In genomic region chr11:78828386-78828785, GRCm38 (mm10) we compare ENCODE assay signal across 11 mouse cellular contexts. TPM values are rescaled to one million over a fixed set of nuclear protein-coding genes. Genes with fewer than 3 reads are reported as not detected.
DNase-seq lines count a peak whose midpoint lies in the region; ATAC-seq and TF ChIP-seq lines count a peak whose summit lies in the region.
"Had no signal": no experiment of that assay in that cellular context is flagged by ENCODE, and none has a peak within 500 bp of the region (broad histone marks: within the 10 kb centered on the region; RNA-seq: fewer than 3 reads in every experiment).

No protein-coding gene starts in this region.

- TF ChIP-seq POLR2A in lung, adult 2 months (IDR thresholded peaks at IDR 0.05; ENCODE audit: borderline replicate concordance, extremely low read depth, low read depth, low read length), result no peak

- no peaks in the 10 kb centered on the region for H3K9me3 ChIP-seq in forebrain, embryonic 14.5 days (replicated peaks; ENCODE audit: control insufficient read depth, low read length)
- H3K9me3 ChIP-seq in forebrain, embryonic 16.5 days (ENCODE audit: control insufficient read depth, low read length), result no peaks in the 10 kb centered on the region
- no peaks in the 10 kb centered on the region for H3K9me3 ChIP-seq in stomach, postnatal 0 days (ENCODE audit: control insufficient read depth, low read length)
- H3K9me3 ChIP-seq: megakaryocyte, embryonic 14.5 days had no signal

- TF ChIP-seq EP300 in stomach, postnatal 0 days (optimal IDR thresholded peaks at IDR 0.05), result no peak

- WGBS in forebrain, embryonic 14.5 days, result 43% methylated on average over 2 of the region's 2 CpGs
- 41% methylated on average over 2 of the region's 2 CpGs for WGBS in forebrain, embryonic 16.5 days
- WGBS in lung, adult 2 months, result 31% methylated on average over 2 of the region's 2 CpGs
- 43% methylated on average over 2 of the region's 2 CpGs for WGBS in stomach, postnatal 0 days

- no peak overlapping the region for H3K4me2 ChIP-seq in forebrain, embryonic 14.5 days (ENCODE audit: low read length)
- H3K4me2 ChIP-seq in forebrain, embryonic 16.5 days (ENCODE audit: low read length), result no peak overlapping the region
- H3K4me2 ChIP-seq in stomach, postnatal 0 days (replicated peaks; ENCODE audit: low read depth), result no peak overlapping the region

- DNase-seq in forebrain, embryonic 14.5 days (ENCODE audit: low spot score), result peak; percentile 46
- no peak for DNase-seq in lung, adult 2 months
- no peak for DNase-seq in lung, adult 18-20 months
- peak; percentile 32 for DNase-seq in induced T-regulatory cell, adult 2 months (ENCODE audit: low read depth)
- DNase-seq in stomach, postnatal 0 days (ENCODE audit: low spot score), result no peak
- no peak for DNase-seq in yolk sac, embryonic 10.5 days (ENCODE audit: low spot score)
- no peak for DNase-seq in spleen, adult 12 weeks (ENCODE audit: low spot score)
- DNase-seq: cerebellum, postnatal 36 days; thymus, postnatal 25 days had no signal

- peaks cover 27% of the 10 kb centered on the region for H3K4me1 ChIP-seq in forebrain, embryonic 14.5 days (ENCODE audit: control insufficient read depth, insufficient read depth, low read length)
- H3K4me1 ChIP-seq in forebrain, embryonic 16.5 days (replicated peaks; ENCODE audit: control insufficient read depth, insufficient read depth, low read length), result peaks cover 34% of the 10 kb centered on the region
- peaks cover 5% of the 10 kb centered on the region for H3K4me1 ChIP-seq in lung, adult 2 months (ENCODE audit: control insufficient read depth, insufficient read depth, low read length)
- no peaks in the 10 kb centered on the region; the same call in 1 of the 2 replicates for H3K4me1 ChIP-seq in stomach, postnatal 0 days (replicated peaks; ENCODE audit: control insufficient read depth, insufficient read depth)

- no peak for ATAC-seq in forebrain, embryonic 14.5 days
- ATAC-seq in forebrain, embryonic 16.5 days, result no peak
- ATAC-seq in stomach, postnatal 0 days (ENCODE audit: low FRiP score, low TSS enrichment), result no peak

- no peaks in the 10 kb centered on the region for H3K36me3 ChIP-seq in forebrain, embryonic 14.5 days (ENCODE audit: control insufficient read depth, insufficient read depth, low read length)
- no peaks in the 10 kb centered on the region for H3K36me3 ChIP-seq in forebrain, embryonic 16.5 days (ENCODE audit: control insufficient read depth, insufficient read depth)
- no peaks in the 10 kb centered on the region for H3K36me3 ChIP-seq in stomach, postnatal 0 days (ENCODE audit: control insufficient read depth, insufficient read depth, low read length)

- TF ChIP-seq CTCF in lung, adult 2 months (IDR thresholded peaks at IDR 0.05; ENCODE audit: insufficient read depth, low read length), result peak; percentile 5; the same call in 1 of the 2 replicates
- peak; percentile 74 for TF ChIP-seq CTCF in stomach, postnatal 0 days (IDR thresholded peaks at IDR 0.05; ENCODE audit: low read depth)

- no peak overlapping the region for H3K9ac ChIP-seq in forebrain, embryonic 14.5 days (ENCODE audit: low read length)
- no peak overlapping the region for H3K9ac ChIP-seq in forebrain, embryonic 16.5 days (replicated peaks; ENCODE audit: low read depth, low read length)
- H3K9ac ChIP-seq in stomach, postnatal 0 days (ENCODE audit: low read length), result no peak overlapping the region

- no peak overlapping the region for H3K4me3 ChIP-seq in forebrain, embryonic 14.5 days (ENCODE audit: low read depth, low read length)
- no peak overlapping the region for H3K4me3 ChIP-seq in forebrain, embryonic 16.5 days (replicated peaks; ENCODE audit: low read length)
- H3K4me3 ChIP-seq in lung, adult 2 months (replicated peaks; ENCODE audit: extremely low read depth, low read depth, low read length), result no peak overlapping the region
- no peak overlapping the region for H3K4me3 ChIP-seq in stomach, postnatal 0 days (ENCODE audit: low read depth, low read length)
- H3K4me3 ChIP-seq: megakaryocyte, embryonic 14.5 days had no signal

- no peaks in the 10 kb centered on the region for H3K27me3 ChIP-seq in forebrain, embryonic 14.5 days (replicated peaks; ENCODE audit: control insufficient read depth, insufficient read depth, low read length)
- peaks cover 5% of the 10 kb centered on the region; the same call in 1 of the 2 replicates for H3K27me3 ChIP-seq in forebrain, embryonic 16.5 days (replicated peaks; ENCODE audit: control insufficient read depth, insufficient read depth, low read length)
- H3K27me3 ChIP-seq in stomach, postnatal 0 days (ENCODE audit: control insufficient read depth, insufficient read depth, low read length), result no peaks in the 10 kb centered on the region
- H3K27me3 ChIP-seq: megakaryocyte, embryonic 14.5 days had no signal

- no peak overlapping the region for H3K27ac ChIP-seq in forebrain, embryonic 14.5 days (ENCODE audit: low read depth, low read length)
- no peak overlapping the region for H3K27ac ChIP-seq in forebrain, embryonic 16.5 days (ENCODE audit: low read length)
- H3K27ac ChIP-seq in stomach, postnatal 0 days (replicated peaks), result no peak overlapping the region

RNA-seq across cellular contexts. Expression of gene Lyrm9, which starts 2.0 kb away (rescaled TPM):
- polyA plus RNA-seq in forebrain, embryonic 14.5 days (2014; fragmentation: Nextera tagmentation; extraction: Ambion mirVana), result 21.8 and 22.1 TPM in 2 replicates
- 26.3 and 29.8 TPM in 2 replicates for polyA plus RNA-seq in forebrain, embryonic 16.5 days (2015; fragmentation: Nextera tagmentation; extraction: Ambion mirVana)
- polyA plus RNA-seq in lung, adult 2 months (2012; rRNA removed), result 7.6 and 15.3 TPM in 2 replicates
- polyA plus RNA-seq in stomach, postnatal 0 days (2015; fragmentation: Nextera tagmentation; extraction: Ambion mirVana), result 19.5 and 20.1 TPM in 2 replicates

Comparison
In these comparisons a context has a peak if more than half of its experiments do, and no peak if none do; other contexts are left out.
1. DNase-seq: peak in forebrain, embryonic 14.5 days (single experiment) and induced T-regulatory cell, adult 2 months (single experiment); none in lung, adult 2 months (single experiment), lung, adult 18-20 months (0 of 2), stomach, postnatal 0 days (single experiment), yolk sac, embryonic 10.5 days (single experiment) and spleen, adult 12 weeks (single experiment).